24 mouse cellular contexts compared by ENCODE assay signal in genomic region chr3:83827684-83828083, GRCm38 (mm10). TPM values are rescaled to one million over a fixed set of nuclear protein-coding genes. Genes with fewer than 3 reads are reported as not detected.
DNase-seq lines count a peak whose midpoint lies in the region; ATAC-seq and TF ChIP-seq lines count a peak whose summit lies in the region.
"Had no signal": no experiment of that assay in that cellular context is flagged by ENCODE, and none has a peak within 500 bp of the region (broad histone marks: within the 10 kb centered on the region; RNA-seq: fewer than 3 reads in every experiment).

No protein-coding gene starts in this region.

- intact Hi-C loops in heart, postnatal 25 days (cut with DNase I): no loop called here

- H3K9me3 ChIP-seq in stomach, embryonic 14.5 days (ENCODE audit: control insufficient read depth, low read depth, low read length): no peaks in the 10 kb centered on the region
- H3K9me3 ChIP-seq in stomach, postnatal 0 days (ENCODE audit: control insufficient read depth, low read length): no peaks in the 10 kb centered on the region
- H3K9me3 ChIP-seq in limb, embryonic 13.5 days: no peaks in the 10 kb centered on the region
- H3K9me3 ChIP-seq in stomach, embryonic 15.5 days: no peaks in the 10 kb centered on the region
- H3K9me3 ChIP-seq: embryonic facial prominence, embryonic 10.5 days; embryonic facial prominence, embryonic 13.5 days; forebrain, embryonic 12.5 days; forebrain, embryonic 15.5 days; heart, embryonic 15.5 days had no signal

- TF ChIP-seq CTCF in stomach, postnatal 0 days (IDR thresholded peaks at IDR 0.05; ENCODE audit: low read depth): no peak

- peaks cover 3% of the 10 kb centered on the region; the same call in 1 of the 2 replicates for H3K4me1 ChIP-seq in stomach, embryonic 14.5 days (ENCODE audit: control insufficient read depth, insufficient read depth, low read length)
- no peaks in the 10 kb centered on the region for H3K4me1 ChIP-seq in stomach, postnatal 0 days (replicated peaks; ENCODE audit: control insufficient read depth, insufficient read depth)
- peaks cover 19% of the 10 kb centered on the region for H3K4me1 ChIP-seq in limb, embryonic 13.5 days
- H3K4me1 ChIP-seq in stomach, embryonic 15.5 days: no peaks in the 10 kb centered on the region
- H3K4me1 ChIP-seq: embryonic facial prominence, embryonic 10.5 days; forebrain, embryonic 12.5 days; forebrain, embryonic 15.5 days; heart, embryonic 12.5 days; heart, embryonic 15.5 days had no signal

- H3K9ac ChIP-seq in stomach, embryonic 14.5 days (replicated peaks; ENCODE audit: low read depth, low read length): no peak overlapping the region
- no peak overlapping the region for H3K9ac ChIP-seq in stomach, postnatal 0 days (ENCODE audit: low read length)
- no peak overlapping the region for H3K9ac ChIP-seq in limb, embryonic 13.5 days
- no peak overlapping the region for H3K9ac ChIP-seq in stomach, embryonic 15.5 days
- H3K9ac ChIP-seq: embryonic facial prominence, embryonic 13.5 days; forebrain, embryonic 12.5 days; forebrain, embryonic 15.5 days; heart, embryonic 12.5 days; heart, embryonic 15.5 days; hindbrain, embryonic 14.5 days had no signal

- TF ChIP-seq EP300 in stomach, postnatal 0 days (optimal IDR thresholded peaks at IDR 0.05): no peak

- 67% methylated on average over 9 of the region's 9 CpGs for WGBS in stomach, embryonic 14.5 days
- 63% methylated on average over 9 of the region's 9 CpGs for WGBS in stomach, postnatal 0 days
- WGBS in limb, embryonic 13.5 days: 72% methylated on average over 9 of the region's 9 CpGs
- WGBS in stomach, embryonic 15.5 days: 71% methylated on average over 9 of the region's 9 CpGs

- no peaks in the 10 kb centered on the region for H3K27me3 ChIP-seq in stomach, embryonic 14.5 days (ENCODE audit: control insufficient read depth, insufficient read depth, low read length)
- H3K27me3 ChIP-seq in stomach, postnatal 0 days (ENCODE audit: control insufficient read depth, insufficient read depth, low read length): no peaks in the 10 kb centered on the region
- no peaks in the 10 kb centered on the region for H3K27me3 ChIP-seq in limb, embryonic 13.5 days
- no peaks in the 10 kb centered on the region for H3K27me3 ChIP-seq in stomach, embryonic 15.5 days (replicated peaks)
- H3K27me3 ChIP-seq: embryonic facial prominence, embryonic 13.5 days; forebrain, embryonic 12.5 days; forebrain, embryonic 15.5 days; heart, embryonic 12.5 days; heart, embryonic 15.5 days had no signal

- ATAC-seq in stomach, embryonic 14.5 days (ENCODE audit: insufficient number of reproducible peaks, insufficient read depth, low FRiP score, low read depth): no peak
- ATAC-seq in stomach, postnatal 0 days (ENCODE audit: low FRiP score, low TSS enrichment): no peak
- ATAC-seq in limb, embryonic 13.5 days (ENCODE audit: low FRiP score, low read depth): no peak
- no peak for ATAC-seq in stomach, embryonic 15.5 days (ENCODE audit: insufficient read depth, low FRiP score, low read depth)
- ATAC-seq: forebrain, embryonic 15.5 days; hindbrain, postnatal 0 days had no signal

- H3K36me3 ChIP-seq in stomach, embryonic 14.5 days (ENCODE audit: control insufficient read depth, insufficient read depth, low read length): no peaks in the 10 kb centered on the region
- no peaks in the 10 kb centered on the region for H3K36me3 ChIP-seq in stomach, postnatal 0 days (ENCODE audit: control insufficient read depth, insufficient read depth, low read length)
- H3K36me3 ChIP-seq in limb, embryonic 13.5 days: no peaks in the 10 kb centered on the region
- H3K36me3 ChIP-seq in stomach, embryonic 15.5 days: no peaks in the 10 kb centered on the region
- H3K36me3 ChIP-seq: embryonic facial prominence, embryonic 10.5 days; embryonic facial prominence, embryonic 13.5 days; forebrain, embryonic 12.5 days; forebrain, embryonic 15.5 days; heart, embryonic 12.5 days; heart, embryonic 15.5 days had no signal

- 0 out of 2 replicates have a peak overlapping the region, but pooled peaks have one; percentile 1 for H3K27ac ChIP-seq in stomach, embryonic 14.5 days (ENCODE audit: low read length)
- H3K27ac ChIP-seq in stomach, postnatal 0 days (replicated peaks): no peak overlapping the region
- peak overlapping the region; percentile 35 for H3K27ac ChIP-seq in limb, embryonic 13.5 days
- H3K27ac ChIP-seq in stomach, embryonic 15.5 days: peak overlapping the region; percentile 44; the same call in 1 of the 2 replicates
- H3K27ac ChIP-seq: embryonic facial prominence, embryonic 10.5 days; forebrain, embryonic 12.5 days; forebrain, embryonic 15.5 days; heart, embryonic 15.5 days; hindbrain, embryonic 14.5 days; hindbrain, postnatal 0 days had no signal

- no peak for DNase-seq in stomach, postnatal 0 days (ENCODE audit: low spot score)
- no peak for DNase-seq in MN1 (ENCODE audit: low spot score)
- no peak for DNase-seq in heart, postnatal 25 days (ENCODE audit: low spot score)
- DNase-seq: cerebellum, adult 11 months; cerebellum, adult 8-10 months; cerebellum, postnatal 10 days; cerebellum, postnatal 36 days; embryo, embryonic 11 days; gastrocnemius, postnatal 25 days; heart, adult 18-20 months; heart, postnatal 10 days; heart, postnatal 4 days had no signal

- no peak overlapping the region for H3K4me2 ChIP-seq in stomach, embryonic 14.5 days (replicated peaks; ENCODE audit: low read depth, low read length)
- no peak overlapping the region for H3K4me2 ChIP-seq in stomach, postnatal 0 days (replicated peaks; ENCODE audit: low read depth)
- no peak overlapping the region for H3K4me2 ChIP-seq in limb, embryonic 13.5 days (replicated peaks)
- no peak overlapping the region for H3K4me2 ChIP-seq in stomach, embryonic 15.5 days
- H3K4me2 ChIP-seq: embryonic facial prominence, embryonic 13.5 days; forebrain, embryonic 12.5 days; forebrain, embryonic 15.5 days; heart, embryonic 12.5 days; heart, embryonic 15.5 days; hindbrain, embryonic 14.5 days had no signal

- H3K4me3 ChIP-seq in stomach, embryonic 14.5 days (ENCODE audit: low read depth, low read length): no peak overlapping the region
- no peak overlapping the region for H3K4me3 ChIP-seq in stomach, postnatal 0 days (ENCODE audit: low read depth, low read length)
- H3K4me3 ChIP-seq in limb, embryonic 13.5 days: no peak overlapping the region
- no peak overlapping the region for H3K4me3 ChIP-seq in stomach, embryonic 15.5 days (replicated peaks)
- H3K4me3 ChIP-seq: embryonic facial prominence, embryonic 10.5 days; embryonic facial prominence, embryonic 13.5 days; erythroblast, embryonic 14.5 days; forebrain, embryonic 12.5 days; forebrain, embryonic 15.5 days; heart, embryonic 12.5 days; heart, embryonic 15.5 days had no signal

RNA-seq across cellular contexts. Expression of gene Tlr2, which starts 13.9 kb away (rescaled TPM):
- polyA plus RNA-seq in stomach, embryonic 14.5 days (2014; fragmentation: Nextera tagmentation; extraction: Ambion mirVana): 2.9 and 4.8 TPM in 2 replicates
- 8.5 and 10.2 TPM in 2 replicates for polyA plus RNA-seq in stomach, postnatal 0 days (2015; fragmentation: Nextera tagmentation; extraction: Ambion mirVana)
- 7.4 and 8.2 TPM in 2 replicates for polyA plus RNA-seq in limb, embryonic 13.5 days (2015; fragmentation: Nextera tagmentation; extraction: Ambion mirVana)
- polyA plus RNA-seq in stomach, embryonic 15.5 days (2015; fragmentation: Nextera tagmentation; extraction: Ambion mirVana): 4.4 and 4.7 TPM in 2 replicates
- total RNA-seq in heart, postnatal 25 days (2021): 1 to 10 TPM; 2.1 to 2.8 TPM
- polyA plus RNA-seq: erythroblast, embryonic 14.5 days had no signal
